Mouse (Mus musculus): ENCODE data around the gene Ubn1. TPM values are rescaled to one million over a fixed set of nuclear protein-coding genes. Genes with fewer than 3 reads are reported as not detected.

Gene Ubn1
- polyA plus RNA-seq, 1 experiment from 2014 or later, result 17.1 TPM

DNA sequence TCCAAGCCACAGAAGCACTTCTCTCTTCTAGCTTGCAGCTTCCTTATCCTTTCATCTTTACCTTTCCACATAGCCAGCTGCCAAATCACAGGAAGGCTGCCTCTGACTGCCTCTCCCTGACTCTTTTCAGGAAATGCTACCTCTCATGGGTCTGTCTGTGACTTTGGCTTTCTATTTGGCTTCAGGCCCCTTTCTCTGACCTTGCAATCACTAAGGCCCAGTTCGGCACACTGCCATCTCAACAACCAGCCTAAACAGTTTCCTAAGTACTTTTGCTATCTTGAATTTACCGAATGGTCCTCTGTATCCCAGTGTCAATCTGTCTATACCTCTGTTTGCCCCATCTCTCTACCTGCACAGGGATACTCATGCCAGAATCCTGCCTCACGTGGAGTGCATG is 14.3 kb upstream of the Ubn1 start:
- Histone ChIP-seq H3K27me3 (ENCODE audit: poor library complexity, severe bottlenecking) (no peaks in the 10 kb centered on the region), H3K36me3 (replicated peaks) (peaks cover 100% of the 10 kb centered on the region), H3K9me3 (no peaks in the 10 kb centered on the region), H3K4me3 (no peak overlapping the region), H3K27ac (no peak overlapping the region), H3K4me1 (no peaks in the 10 kb centered on the region)
- WGBS, result 93% methylated on average over 3 of the region's 3 CpGs
- no peak for DNase-seq (ENCODE audit: extremely low spot score, low spot score)

DNA sequence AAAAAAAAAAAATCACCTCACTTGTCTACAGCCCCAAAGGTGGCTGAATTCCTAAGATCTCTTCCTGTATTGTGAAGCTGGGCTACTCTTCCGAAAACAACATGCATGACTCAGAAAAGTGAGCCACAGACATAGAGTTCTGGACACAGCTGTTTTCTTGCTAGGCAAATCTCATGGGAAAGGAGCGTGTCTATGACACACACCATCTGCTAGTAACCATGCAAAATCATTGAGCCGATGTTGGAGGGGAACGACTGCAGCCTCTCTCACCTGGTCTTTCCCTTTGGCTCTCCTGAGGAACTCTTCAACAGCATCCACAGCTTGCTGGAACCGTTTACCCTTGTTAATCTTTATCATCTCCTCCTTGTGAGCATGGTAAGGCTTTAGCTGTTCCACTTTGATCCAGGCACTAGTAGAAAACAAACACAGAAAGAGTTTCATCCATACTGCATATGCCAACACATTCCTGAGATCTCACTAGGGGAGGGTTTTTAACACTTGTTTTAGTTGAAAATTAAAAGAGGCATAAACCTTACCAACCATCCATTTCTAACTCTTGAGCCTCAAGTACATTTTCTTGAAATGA is 13.1 kb upstream of the Ubn1 start:
- no peaks in the 10 kb centered on the region for H3K27me3 ChIP-seq (ENCODE audit: poor library complexity, severe bottlenecking)
- DNase-seq (ENCODE audit: extremely low spot score, low spot score), result no peak
- peaks cover 100% of the 10 kb centered on the region for H3K36me3 ChIP-seq (replicated peaks)
- H3K9me3 ChIP-seq, result no peaks in the 10 kb centered on the region
- no peak overlapping the region for H3K4me3 ChIP-seq
- no peaks in the 10 kb centered on the region for H3K4me1 ChIP-seq
- H3K27ac ChIP-seq, result no peak overlapping the region
- 91% methylated on average over 5 of the region's 5 CpGs for WGBS

DNA sequence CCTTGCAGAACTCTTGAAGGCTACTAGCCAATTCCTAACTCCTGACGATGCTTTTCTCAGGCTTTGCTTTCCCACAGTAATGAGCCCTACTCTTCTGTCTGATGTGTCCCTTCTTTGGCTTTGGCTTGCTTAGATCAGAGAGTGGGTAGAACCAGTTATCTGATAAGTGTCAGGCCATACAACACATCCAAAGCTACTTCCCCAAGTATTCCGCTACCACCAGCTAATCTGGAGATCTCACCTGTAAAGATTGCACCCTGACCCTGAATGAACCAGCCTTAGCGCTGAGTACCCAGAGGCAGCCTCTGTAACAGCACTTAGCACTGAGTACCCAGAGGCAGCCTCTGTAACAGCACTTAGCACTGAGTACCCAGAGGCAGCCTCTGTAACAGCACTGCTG is 4.5 kb upstream of the Ubn1 start:
- H3K4me1 ChIP-seq, result peaks cover 16% of the 10 kb centered on the region
- no peaks in the 10 kb centered on the region for H3K27me3 ChIP-seq (ENCODE audit: poor library complexity, severe bottlenecking)
- H3K9me3 ChIP-seq, result no peaks in the 10 kb centered on the region
- H3K27ac ChIP-seq, result no peak overlapping the region
- no peak for DNase-seq (ENCODE audit: extremely low spot score, low spot score)
- H3K4me3 ChIP-seq, result no peak overlapping the region
- WGBS, result over 99% methylated on average over 3 of the region's 3 CpGs
- peaks cover 77% of the 10 kb centered on the region for H3K36me3 ChIP-seq (replicated peaks)

DNA sequence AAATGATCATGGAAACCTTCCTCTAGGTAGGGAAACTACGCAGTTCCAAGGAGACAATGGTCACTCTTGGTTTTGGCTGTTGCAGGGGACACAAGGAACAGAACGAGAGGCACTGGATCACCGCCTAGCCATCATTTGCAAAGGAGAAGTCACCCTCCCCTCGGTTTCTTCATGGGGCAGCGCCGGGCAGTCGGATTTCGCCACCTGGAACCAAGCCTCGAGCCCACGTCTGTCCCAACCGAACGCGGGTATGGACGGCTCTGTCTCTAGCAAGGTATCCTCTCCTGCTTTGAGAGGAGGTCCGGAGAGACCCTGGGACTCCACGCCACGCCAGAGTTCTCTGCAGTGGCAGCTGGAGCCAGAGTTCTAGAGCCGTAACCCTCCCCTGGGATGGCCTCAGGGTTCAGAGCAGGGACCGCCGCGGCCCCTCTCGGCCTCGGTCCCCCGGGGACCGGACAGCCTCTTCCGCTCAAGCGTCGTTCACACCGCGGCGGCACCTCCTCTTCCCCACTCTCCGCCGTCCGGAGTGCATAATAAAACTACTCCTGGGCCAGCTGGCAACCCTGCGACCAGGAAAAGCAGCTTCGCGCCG is 579 bp upstream of the Ubn1 start:
- no peaks in the 10 kb centered on the region for H3K9me3 ChIP-seq
- DNase-seq (ENCODE audit: extremely low spot score, low spot score), result no peak
- peak overlapping the region; percentile 91 for H3K27ac ChIP-seq
- H3K27me3 ChIP-seq (ENCODE audit: poor library complexity, severe bottlenecking), result no peaks in the 10 kb centered on the region
- H3K4me3 ChIP-seq, result peak overlapping the region; percentile 76
- WGBS, result under 1% methylated on average over 38 of the region's 38 CpGs
- peaks cover 34% of the 10 kb centered on the region for H3K4me1 ChIP-seq
- H3K36me3 ChIP-seq (replicated peaks), result peaks cover 54% of the 10 kb centered on the region

DNA sequence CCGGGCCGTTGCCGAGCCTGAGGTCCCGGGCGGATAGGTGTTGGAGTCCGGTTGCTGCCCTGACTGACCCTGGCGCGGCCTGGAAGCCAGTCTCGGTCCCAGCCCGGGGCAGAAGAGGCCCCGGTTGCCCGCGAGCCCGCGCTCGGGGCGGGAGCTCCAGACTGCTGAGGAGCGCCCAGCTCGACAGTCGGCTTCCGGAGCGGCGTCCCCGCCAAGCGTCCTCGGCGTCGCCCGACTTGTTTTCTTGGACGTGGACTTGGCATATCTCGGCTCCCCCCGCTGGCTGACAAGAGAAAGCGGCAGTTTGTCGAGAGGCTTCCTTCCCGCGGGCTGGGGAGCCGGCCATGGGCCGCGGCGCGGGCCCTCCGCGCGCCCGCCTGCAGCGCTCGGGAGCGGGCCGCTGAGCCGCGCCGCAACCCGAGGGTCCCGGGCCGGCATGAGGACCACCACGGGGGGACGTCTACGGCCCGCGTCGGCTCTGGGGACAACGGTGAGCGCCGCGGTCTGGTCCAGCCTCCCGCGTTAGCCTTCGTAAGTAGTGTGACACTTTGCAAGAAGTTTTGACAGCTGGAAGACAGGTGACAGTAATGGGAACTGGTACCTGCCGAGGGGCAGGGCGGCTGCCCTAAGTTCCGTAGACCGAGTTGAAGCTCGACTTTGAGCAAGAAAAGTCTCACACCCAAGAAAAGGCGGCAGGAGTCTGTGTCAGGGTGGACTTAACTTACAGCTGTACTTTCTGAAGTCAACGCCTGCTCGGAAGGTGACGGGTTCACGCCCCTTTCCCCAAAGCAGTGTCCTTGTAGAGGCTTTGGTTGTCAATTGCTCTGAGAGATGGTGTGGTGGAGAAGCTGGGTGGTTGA is 624 bp downstream of the Ubn1 start:
- Histone ChIP-seq H3K36me3 (replicated peaks) (peaks cover 52% of the 10 kb centered on the region), H3K4me3 (peak overlapping the region; percentile 76), H3K27me3 (ENCODE audit: poor library complexity, severe bottlenecking) (no peaks in the 10 kb centered on the region), H3K9me3 (no peaks in the 10 kb centered on the region), H3K27ac (peak overlapping the region; percentile 91), H3K4me1 (peaks cover 34% of the 10 kb centered on the region)
- WGBS, result under 1% methylated on average over 78 of the region's 78 CpGs
- DNase-seq (ENCODE audit: extremely low spot score, low spot score), result peak; percentile 71

DNA sequence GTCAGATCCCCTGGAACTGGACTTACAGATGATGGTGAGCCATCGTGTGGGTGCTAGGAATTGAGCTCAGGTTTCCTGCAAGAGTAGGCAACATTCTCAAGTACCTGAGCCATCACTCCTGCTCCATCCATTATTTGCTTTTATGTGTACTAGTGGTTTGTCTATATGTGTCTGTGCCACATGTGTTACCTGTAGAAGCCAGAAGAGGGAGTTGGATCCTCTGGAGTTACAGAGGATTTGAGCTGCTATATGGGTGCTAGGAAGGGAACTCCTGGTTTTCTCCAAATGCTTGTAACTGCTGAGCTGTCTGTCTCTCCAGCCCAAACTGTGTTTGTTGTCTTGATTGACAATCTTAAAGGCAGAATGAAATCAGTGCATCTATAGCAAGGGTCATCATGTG is 8.3 kb downstream of the Ubn1 start:
- DNase-seq (ENCODE audit: extremely low spot score, low spot score), result no peak

DNA sequence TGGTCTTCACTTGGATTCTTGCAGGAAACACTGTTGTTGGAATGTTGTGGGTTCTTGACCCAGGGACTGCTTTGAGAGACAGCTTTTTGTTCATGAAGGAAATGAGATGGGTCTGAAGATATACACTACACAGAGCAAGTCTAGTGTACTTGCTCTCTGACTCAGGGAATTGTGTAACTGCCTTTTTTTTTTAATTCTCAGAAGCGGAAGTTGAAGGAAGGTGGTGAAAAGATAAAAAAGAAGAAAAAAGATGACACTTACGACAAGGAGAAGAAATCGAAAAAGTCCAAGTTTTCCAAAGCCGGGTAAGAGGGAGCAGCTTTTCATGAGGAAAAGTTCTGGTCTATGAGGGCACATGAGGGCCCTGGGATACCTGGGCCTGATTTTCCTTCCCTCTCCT is 13.6 kb downstream of the Ubn1 start:
- peaks cover 87% of the 10 kb centered on the region for H3K36me3 ChIP-seq (replicated peaks)

More for the DNA sequence above, 8.3 kb downstream of the Ubn1 start:
- WGBS, result 87% methylated on average over 1 of the region's 1 CpGs
- H3K27me3 ChIP-seq (ENCODE audit: poor library complexity, severe bottlenecking), result no peaks in the 10 kb centered on the region
- no peaks in the 10 kb centered on the region for H3K4me1 ChIP-seq
- H3K9me3 ChIP-seq, result no peaks in the 10 kb centered on the region
- H3K4me3 ChIP-seq, result no peak overlapping the region
- H3K36me3 ChIP-seq (replicated peaks), result peaks cover 86% of the 10 kb centered on the region
- H3K27ac ChIP-seq, result no peak overlapping the region

DNA sequence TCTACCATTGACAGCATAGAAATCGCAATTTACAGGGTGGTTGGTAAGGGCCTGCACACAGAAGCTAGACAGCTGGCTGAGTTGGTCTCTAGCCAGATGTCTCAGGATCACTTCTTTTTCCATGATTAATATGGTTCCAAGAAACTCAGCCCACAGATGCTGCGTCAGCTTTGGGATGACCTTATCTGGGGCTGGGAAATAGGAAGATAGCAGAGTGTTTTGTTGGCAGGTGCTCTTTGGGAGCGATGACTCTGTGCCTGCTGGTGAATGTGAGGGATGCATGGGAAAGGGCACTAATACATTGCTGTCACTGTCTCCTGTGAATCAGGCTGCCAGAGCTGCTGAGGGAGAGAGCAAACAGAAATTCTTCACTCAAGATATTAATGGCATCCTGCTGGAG is 20.5 kb downstream of the Ubn1 start:
- no peak overlapping the region for H3K4me3 ChIP-seq
- no peak for DNase-seq (ENCODE audit: extremely low spot score, low spot score)
- H3K9me3 ChIP-seq, result no peaks in the 10 kb centered on the region
- 94% methylated on average over 3 of the region's 3 CpGs for WGBS
- peaks cover 95% of the 10 kb centered on the region for H3K36me3 ChIP-seq (replicated peaks)
- H3K27me3 ChIP-seq (ENCODE audit: poor library complexity, severe bottlenecking), result no peaks in the 10 kb centered on the region
- no peaks in the 10 kb centered on the region for H3K4me1 ChIP-seq
- no peak overlapping the region for H3K27ac ChIP-seq

More for the DNA sequence above, 13.6 kb downstream of the Ubn1 start:
- Histone ChIP-seq H3K9me3 (no peaks in the 10 kb centered on the region), H3K27ac (no peak overlapping the region), H3K4me1 (no peaks in the 10 kb centered on the region), H3K4me3 (no peak overlapping the region), H3K27me3 (ENCODE audit: poor library complexity, severe bottlenecking) (no peaks in the 10 kb centered on the region)
- DNase-seq (ENCODE audit: extremely low spot score, low spot score), result no peak
- WGBS, result 95% methylated on average over 4 of the region's 4 CpGs

DNA sequence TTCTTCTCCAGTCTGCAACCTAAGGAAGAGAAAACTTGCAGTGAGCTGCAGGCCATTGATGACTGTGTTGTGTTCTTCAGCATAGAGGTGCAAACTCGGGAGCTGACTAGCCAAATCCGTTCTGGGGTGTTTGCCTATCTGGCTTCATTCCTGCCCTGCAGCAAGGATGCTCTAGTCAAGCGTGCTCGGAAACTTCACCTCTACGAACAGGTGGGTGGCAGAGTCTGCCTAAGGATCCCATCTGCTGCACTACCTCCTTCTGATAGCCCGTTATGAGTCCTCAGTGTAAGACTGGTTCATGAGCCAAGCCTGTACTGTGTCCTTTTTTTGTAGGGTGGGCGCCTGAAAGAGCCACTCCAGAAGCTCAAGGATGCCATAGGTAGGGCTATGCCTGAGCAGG is 22.1 kb downstream of the Ubn1 start:
- no peak overlapping the region for H3K4me3 ChIP-seq
- H3K27me3 ChIP-seq (ENCODE audit: poor library complexity, severe bottlenecking), result no peaks in the 10 kb centered on the region
- WGBS, result 94% methylated on average over 7 of the region's 7 CpGs
- H3K27ac ChIP-seq, result no peak overlapping the region
- H3K4me1 ChIP-seq, result no peaks in the 10 kb centered on the region
- peaks cover 96% of the 10 kb centered on the region for H3K36me3 ChIP-seq (replicated peaks)
- no peaks in the 10 kb centered on the region for H3K9me3 ChIP-seq
- DNase-seq (ENCODE audit: extremely low spot score, low spot score), result no peak

DNA sequence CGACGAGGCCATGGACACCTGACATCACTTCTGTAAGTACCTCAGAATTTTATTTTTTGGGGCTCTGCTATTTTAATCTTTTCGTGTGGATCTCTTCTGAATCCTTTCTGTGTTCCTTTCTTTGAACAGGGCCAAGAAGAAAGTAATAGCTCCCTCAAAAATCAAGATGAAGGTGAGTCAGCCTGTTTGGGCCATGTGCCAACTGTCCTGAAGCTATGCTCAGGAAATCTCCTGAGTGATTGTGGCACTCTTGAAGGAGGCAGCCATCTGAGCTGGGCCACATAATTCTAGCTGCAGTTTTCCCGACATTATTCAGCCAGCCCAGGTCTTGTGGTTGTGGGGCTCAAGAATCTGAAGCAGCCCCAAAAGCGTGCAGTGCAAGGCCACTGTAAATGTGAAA is 24.5 kb downstream of the Ubn1 start:
- no peak overlapping the region for H3K4me3 ChIP-seq
- H3K9me3 ChIP-seq, result no peaks in the 10 kb centered on the region
- H3K27me3 ChIP-seq (ENCODE audit: poor library complexity, severe bottlenecking), result no peaks in the 10 kb centered on the region
- no peak for DNase-seq (ENCODE audit: extremely low spot score, low spot score)
- 95% methylated on average over 5 of the region's 5 CpGs for WGBS
- H3K36me3 ChIP-seq (replicated peaks), result peaks cover 99% of the 10 kb centered on the region
- H3K4me1 ChIP-seq, result no peaks in the 10 kb centered on the region
- no peak overlapping the region for H3K27ac ChIP-seq

DNA sequence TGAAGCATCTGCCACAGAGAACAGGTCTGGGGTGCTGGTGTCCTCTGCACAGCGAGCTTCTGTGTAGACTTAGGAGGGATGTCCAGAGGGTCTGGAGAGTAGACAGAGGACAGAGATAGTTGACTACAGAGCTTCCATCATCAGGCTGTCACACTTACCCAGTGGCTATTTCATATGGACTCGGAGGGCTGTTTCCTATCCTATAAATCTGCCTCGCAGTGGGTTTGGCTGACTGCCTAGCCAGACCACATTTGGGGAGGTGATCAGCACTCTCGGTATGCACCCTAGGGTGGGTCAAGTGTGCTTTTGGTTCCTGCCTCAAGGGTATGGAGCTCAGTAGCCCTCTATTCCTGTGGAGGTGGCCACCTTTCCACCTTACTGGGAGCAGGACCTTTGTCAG is 35.3 kb downstream of the Ubn1 start:
- Histone ChIP-seq H3K9me3 (no peaks in the 10 kb centered on the region), H3K4me3 (no peak overlapping the region), H3K27ac (no peak overlapping the region), H3K4me1 (no peaks in the 10 kb centered on the region), H3K27me3 (ENCODE audit: poor library complexity, severe bottlenecking) (no peaks in the 10 kb centered on the region), H3K36me3 (replicated peaks) (peaks cover 84% of the 10 kb centered on the region)
- WGBS, result 96% methylated on average over 4 of the region's 4 CpGs
- DNase-seq (ENCODE audit: extremely low spot score, low spot score), result no peak

DNA sequence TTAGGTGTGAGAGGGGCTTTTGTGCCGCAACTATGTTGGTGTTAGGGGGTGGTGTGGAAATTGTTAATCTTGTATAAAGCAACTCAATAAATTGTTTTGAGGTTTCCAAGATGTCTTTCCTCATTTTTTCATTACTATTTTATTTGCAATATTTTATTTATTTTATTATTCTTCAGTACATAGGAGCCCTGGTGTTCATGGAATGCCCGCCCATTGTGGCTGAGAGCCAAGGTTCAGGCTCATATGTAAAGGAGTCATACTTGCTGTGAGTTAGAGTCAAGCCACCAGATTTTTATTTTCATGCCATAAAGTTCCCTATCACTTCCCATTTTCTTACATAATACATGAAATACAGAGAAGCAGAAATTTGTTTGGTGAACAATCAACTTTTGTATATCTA is 36.3 kb downstream of the Ubn1 start:
- Histone ChIP-seq H3K9me3 (no peaks in the 10 kb centered on the region), H3K27me3 (ENCODE audit: poor library complexity, severe bottlenecking) (no peaks in the 10 kb centered on the region), H3K27ac (no peak overlapping the region), H3K4me1 (no peaks in the 10 kb centered on the region), H3K36me3 (replicated peaks) (peaks cover 80% of the 10 kb centered on the region), H3K4me3 (no peak overlapping the region)
- no peak for DNase-seq (ENCODE audit: extremely low spot score, low spot score)
- 94% methylated on average over 2 of the region's 2 CpGs for WGBS

DNA sequence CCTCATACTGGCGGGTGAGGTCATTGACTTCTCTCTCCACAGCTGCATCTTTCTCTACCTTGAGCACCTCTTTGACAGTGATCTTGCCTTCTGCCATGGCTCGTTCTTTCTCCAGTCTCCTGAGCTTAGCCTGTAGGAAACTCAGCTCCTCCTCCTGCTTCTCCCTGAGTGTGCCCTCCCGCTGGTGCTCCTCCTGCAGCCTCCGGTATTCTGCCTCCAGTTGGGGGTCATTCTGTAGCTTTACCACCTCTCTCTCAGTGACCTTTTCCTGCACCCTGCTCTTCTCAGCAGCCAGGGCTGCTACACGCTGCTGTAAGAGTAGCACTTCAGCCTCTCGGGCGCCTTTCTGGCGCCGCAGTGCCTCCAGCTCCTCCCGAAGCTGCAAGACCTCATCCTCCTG is 39.2 kb downstream of the Ubn1 start:
- no peak for DNase-seq (ENCODE audit: extremely low spot score, low spot score)
- H3K36me3 ChIP-seq (replicated peaks), result peaks cover 53% of the 10 kb centered on the region
- WGBS, result 78% methylated on average over 10 of the region's 10 CpGs
- H3K27ac ChIP-seq, result no peak overlapping the region
- H3K27me3 ChIP-seq (ENCODE audit: poor library complexity, severe bottlenecking), result no peaks in the 10 kb centered on the region
- H3K4me1 ChIP-seq, result no peaks in the 10 kb centered on the region
- no peaks in the 10 kb centered on the region for H3K9me3 ChIP-seq
- no peak overlapping the region for H3K4me3 ChIP-seq

Data from forebrain, embryonic 10.5 days (tissue).